Mouse (Mus musculus) neural tube, embryonic 15.5 days (tissue): ENCODE measurements around the gene Capza2. TPM values are rescaled to one million over a fixed set of nuclear protein-coding genes. Genes with fewer than 3 reads are reported as not detected.
"Not testable (repeated sequence)": the region's sequence is repeated elsewhere in the genome, so short reads cannot be mapped to it uniquely, and the experiment has no call there.

Experiments used
- ATAC-seq: fragments of 200-750 bp; cut with Nextera tagmentation; 2 replicates; pipeline ENCODE4 v1.8.0; 2017; ENCODE audit warnings: mild to moderate bottlenecking, moderate TSS enrichment, moderate library complexity; ENCODE audit not compliant: low FRiP score
- H3K27ac ChIP-seq: fragments of 300-500 bp; sonication (generic); replicated peaks from 2 replicates; pipeline ENCODE4 v1.5.1; 2015; ENCODE audit warnings: mild to moderate bottlenecking, inconsistent platforms
- H3K27me3 ChIP-seq: fragments of 300-500 bp; sonication (generic); replicated peaks from 2 replicates; pipeline ENCODE4 v1.6.1; 2015; ENCODE audit warnings: inconsistent platforms
- H3K36me3 ChIP-seq: fragments of 300-500 bp; sonication (generic); 2 replicates; pipeline ENCODE4 v1.6.1; 2015; ENCODE audit warnings: inconsistent platforms
- H3K4me1 ChIP-seq: fragments of 300-500 bp; sonication (generic); 2 replicates; pipeline ENCODE4 v1.6.1; 2015; ENCODE audit warnings: inconsistent platforms
- H3K4me2 ChIP-seq: fragments of 300-500 bp; sonication (generic); 2 replicates; pipeline ENCODE4 v1.6.1; 2015; ENCODE audit warnings: inconsistent platforms, mild to moderate bottlenecking, moderate library complexity
- H3K4me3 ChIP-seq: fragments of 300-500 bp; sonication (generic); replicated peaks from 2 replicates; pipeline ENCODE4 v1.5.1; 2015; ENCODE audit warnings: mild to moderate bottlenecking, inconsistent platforms
- H3K9ac ChIP-seq: fragments of 300-500 bp; sonication (generic); replicated peaks from 2 replicates; pipeline ENCODE4 v1.6.1; 2015; ENCODE audit warnings: mild to moderate bottlenecking, inconsistent platforms
- H3K9me3 ChIP-seq: fragments of 300-500 bp; sonication (generic); replicated peaks from 2 replicates; pipeline ENCODE4 v1.6.1; 2016; ENCODE audit warnings: inconsistent platforms
- WGBS: fragments of 180-500 bp; shearing (Covaris S2); methylation state at CpG from one replicate; pipeline ENCODE4 v1.1.7; 2015; ENCODE audit warnings: mixed read lengths; 5-methylcytosine and 5-hydroxymethylcytosine counted together
- polyA plus RNA-seq: library from polyadenylated mRNA; unstranded; fragments of >200 nt; fragmentation: Nextera tagmentation; extraction: Ambion mirVana; gene quantifications from 2 replicates; pipeline ENCODE4 v1.2.1, GENCODE M21; 2015

Capza2 gene
- polyA plus RNA-seq, 1 experiment from 2014 or later = 248 TPM

DNA sequence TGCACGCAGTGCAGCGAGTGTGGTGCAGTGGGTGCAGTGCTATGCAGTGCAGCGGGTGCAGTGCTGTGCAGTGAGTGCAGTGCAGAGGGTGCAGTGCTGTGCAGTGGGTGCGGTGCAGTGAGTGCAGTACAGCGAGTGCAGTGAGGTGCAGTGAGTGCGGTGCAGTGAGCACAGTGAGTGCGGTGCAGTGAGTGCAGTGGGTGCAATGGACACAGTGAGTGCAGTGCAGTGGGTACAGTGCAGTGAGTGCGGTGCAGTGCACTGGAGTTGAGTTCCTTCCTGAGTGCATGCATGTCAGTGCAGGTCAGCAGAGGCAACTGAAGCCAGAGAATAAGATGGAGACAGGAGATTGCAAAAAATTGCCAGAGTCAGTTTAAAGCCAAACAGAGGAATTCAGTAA lies 45.8 kb downstream of the Capza2 start:
- Histone ChIP-seq H3K36me3 (no peaks in the 10 kb centered on the region), H3K9me3 (no peaks in the 10 kb centered on the region), H3K4me2 (no peak overlapping the region), H3K27ac (no peak overlapping the region), H3K27me3 (no peaks in the 10 kb centered on the region), H3K4me1 (no peaks in the 10 kb centered on the region), H3K4me3 (no peak overlapping the region), H3K9ac (no peak overlapping the region)
- WGBS = 96% methylated on average over 8 of the region's 8 CpGs
- ATAC-seq = no peak

GRCm38 (mm10) chr6:17688676-17689075 lies 52.6 kb downstream of the Capza2 start:
- H3K9me3 ChIP-seq = no peaks in the 10 kb centered on the region
- no peaks in the 10 kb centered on the region; the same call in 1 of the 2 replicates for H3K27me3 ChIP-seq
- no peak overlapping the region for H3K4me3 ChIP-seq
- ATAC-seq = no peak
- WGBS = 87% methylated on average over 5 of the region's 5 CpGs
- H3K4me2 ChIP-seq = no peak overlapping the region
- H3K27ac ChIP-seq = no peak overlapping the region
- no peak overlapping the region for H3K9ac ChIP-seq
- no peaks in the 10 kb centered on the region for H3K36me3 ChIP-seq
- H3K4me1 ChIP-seq = peaks cover 3% of the 10 kb centered on the region

DNA sequence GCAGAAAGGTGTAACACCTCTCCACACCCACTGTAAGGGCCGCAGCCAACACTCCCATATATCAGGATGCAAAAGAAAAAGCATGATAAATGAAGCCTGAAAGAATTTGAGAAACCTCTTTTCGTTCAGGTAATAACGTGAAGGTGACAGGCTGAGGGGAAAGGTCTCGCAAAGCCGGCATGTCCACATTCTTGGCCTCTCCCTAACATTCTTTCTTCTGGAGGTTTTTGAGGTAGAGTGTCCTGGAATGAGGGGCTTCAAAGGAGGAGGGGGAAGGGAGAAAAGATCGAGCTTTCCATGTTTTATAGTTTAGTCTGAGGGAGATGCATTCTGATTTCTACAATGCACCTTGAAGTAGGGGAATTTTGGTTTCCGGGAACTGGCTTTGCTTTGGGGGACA lies 56.6 kb downstream of the Capza2 start, which contains the start of gene St7:
TSS of gene St7 (plus strand) at position 287 of the 400 bp plus-strand sequence.
- H3K27ac ChIP-seq = peak within 1 kb of the TSS; percentile 79

GRCm38 (mm10) chr6:17693726-17694549 lies 57.9 kb downstream of the Capza2 start:
- H3K36me3 ChIP-seq = no peaks in the 10 kb centered on the region
- peak; percentile 82 for ATAC-seq
- H3K4me1 ChIP-seq = peaks cover 11% of the 10 kb centered on the region
- peak overlapping the region; percentile 79 for H3K27ac ChIP-seq
- H3K27me3 ChIP-seq = no peaks in the 10 kb centered on the region; the same call in none of the 2 replicates
- under 1% methylated on average over 85 of the region's 97 CpGs for WGBS
- H3K4me3 ChIP-seq = peak overlapping the region; percentile 67
- H3K9ac ChIP-seq = peak overlapping the region; percentile 61
- H3K4me2 ChIP-seq = peak overlapping the region; percentile 92
- H3K9me3 ChIP-seq = no peaks in the 10 kb centered on the region

More for the DNA sequence above, 56.6 kb downstream of the Capza2 start, which contains the start of gene St7:
- H3K4me2 ChIP-seq = peak within 1 kb of the TSS; percentile 92
- H3K4me3 ChIP-seq = peak within 1 kb of the TSS; percentile 67
- peak within 1 kb of the TSS; percentile 61 for H3K9ac ChIP-seq
- WGBS = 87% methylated on average over 7 of the region's 7 CpGs
- H3K36me3 ChIP-seq = no peaks in the 10 kb centered on the region
- H3K27me3 ChIP-seq = no peaks in the 10 kb centered on the region; the same call in none of the 2 replicates
- peaks cover 11% of the 10 kb centered on the region for H3K4me1 ChIP-seq
- ATAC-seq = no peak
- H3K9me3 ChIP-seq = no peaks in the 10 kb centered on the region

- peak overlapping the region; percentile 67 for H3K4me3 ChIP-seq
- peak; percentile 89 for ATAC-seq
- H3K4me2 ChIP-seq = peak overlapping the region; percentile 92
- peak overlapping the region; percentile 79 for H3K27ac ChIP-seq
- peak overlapping the region; percentile 61 for H3K9ac ChIP-seq
- H3K36me3 ChIP-seq = no peaks in the 10 kb centered on the region
- no peaks in the 10 kb centered on the region; the same call in none of the 2 replicates for H3K27me3 ChIP-seq
- under 1% methylated on average over 46 of the region's 46 CpGs for WGBS
- peaks cover 11% of the 10 kb centered on the region for H3K4me1 ChIP-seq
- no peaks in the 10 kb centered on the region for H3K9me3 ChIP-seq
Measured at GRCm38 (mm10) chr6:17694550-17694951, 58.5 kb downstream of the Capza2 start.

DNA sequence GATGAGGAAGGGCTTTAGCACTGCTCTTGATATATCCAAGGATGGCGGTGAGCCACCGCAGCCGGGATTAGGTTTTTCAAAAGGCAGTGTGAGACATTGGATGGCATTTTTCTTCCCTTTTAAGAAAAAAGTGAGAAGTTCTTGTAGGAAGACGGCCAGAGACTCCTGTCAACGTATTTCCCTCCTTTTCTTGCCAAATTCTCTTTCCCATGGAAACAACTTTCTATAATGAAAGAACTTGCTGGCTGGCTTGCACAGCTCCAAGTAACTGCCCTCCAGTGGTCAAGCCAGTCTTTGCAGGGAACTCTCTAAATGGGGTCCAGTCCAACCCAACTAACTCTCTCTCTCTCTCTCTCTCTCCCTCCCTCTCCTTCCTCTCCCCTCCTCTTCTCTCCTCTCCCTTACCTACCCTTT lies 60.3 kb downstream of the Capza2 start:
- H3K4me3 ChIP-seq = no peak overlapping the region
- no peaks in the 10 kb centered on the region for H3K9me3 ChIP-seq
- 50% methylated on average over 5 of the region's 5 CpGs for WGBS
- H3K4me2 ChIP-seq = peak overlapping the region; percentile 30
- no peak for ATAC-seq
- H3K36me3 ChIP-seq = no peaks in the 10 kb centered on the region
- H3K9ac ChIP-seq = no peak overlapping the region
- no peaks in the 10 kb centered on the region; the same call in none of the 2 replicates for H3K27me3 ChIP-seq
- no peak overlapping the region for H3K27ac ChIP-seq
- peaks cover 11% of the 10 kb centered on the region for H3K4me1 ChIP-seq

- WGBS = 38% methylated on average over 7 of the region's 7 CpGs
- Histone ChIP-seq H3K27ac (no peak overlapping the region), H3K9me3 (no peaks in the 10 kb centered on the region), H3K9ac (no peak overlapping the region), H3K36me3 (no peaks in the 10 kb centered on the region), H3K4me3 (no peak overlapping the region), H3K27me3 (no peaks in the 10 kb centered on the region; the same call in 1 of the 2 replicates), H3K4me2 (no peak overlapping the region), H3K4me1 (no peaks in the 10 kb centered on the region)
- 0 out of 2 replicates have a peak, but pooled peaks have one; percentile 31 for ATAC-seq
Measured at GRCm38 (mm10) chr6:17700936-17701612, 65.0 kb downstream of the Capza2 start.

DNA sequence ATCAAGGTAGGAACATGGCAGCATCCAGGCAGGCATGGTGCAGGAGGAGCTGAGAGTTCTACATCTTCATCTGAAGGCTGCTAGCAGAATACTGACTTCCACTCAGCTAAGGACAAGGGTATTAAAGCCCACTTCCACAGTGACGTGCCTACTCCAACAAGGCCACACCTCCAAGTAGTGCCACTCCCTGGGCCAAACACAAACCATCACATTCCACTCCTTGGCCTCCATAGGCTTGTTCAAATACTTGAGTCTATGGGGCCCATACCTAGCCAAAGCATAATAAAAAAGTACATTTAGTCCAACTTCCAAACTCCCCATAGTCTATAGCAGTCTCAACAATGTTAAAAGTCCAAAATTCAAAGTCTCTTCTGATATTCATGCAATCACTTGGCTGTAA lies 68.0 kb downstream of the Capza2 start:
- not testable (repeated sequence) for H3K4me1 ChIP-seq, H3K27me3 ChIP-seq, H3K9me3 ChIP-seq, H3K4me2 ChIP-seq, H3K9ac ChIP-seq, H3K4me3 ChIP-seq, ATAC-seq, H3K36me3 ChIP-seq, H3K27ac ChIP-seq
- 96% methylated on average over 1 of the region's 1 CpGs for WGBS

DNA sequence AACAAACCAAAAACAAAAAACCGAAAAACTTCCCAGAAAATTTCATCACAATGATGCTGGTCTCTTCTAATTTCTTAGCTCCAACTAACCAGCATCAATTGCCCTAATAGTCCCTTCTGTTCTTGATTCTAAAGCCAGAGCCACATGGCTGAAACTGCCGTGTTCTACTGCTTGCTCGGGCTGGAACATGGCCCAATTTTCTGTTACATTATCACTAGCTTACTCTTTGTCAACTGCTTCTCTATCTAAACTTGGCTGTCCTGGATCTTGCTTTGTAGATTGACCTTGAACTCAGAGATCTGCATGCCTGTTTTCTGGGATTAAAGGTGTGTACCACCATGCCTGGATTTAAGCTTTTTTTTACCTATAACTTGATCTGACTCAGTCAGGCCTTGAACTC lies 69.9 kb downstream of the Capza2 start:
- no peak overlapping the region for H3K9ac ChIP-seq
- H3K4me2 ChIP-seq = no peak overlapping the region
- no peaks in the 10 kb centered on the region for H3K4me1 ChIP-seq
- H3K27ac ChIP-seq = no peak overlapping the region
- H3K27me3 ChIP-seq = no peaks in the 10 kb centered on the region
- ATAC-seq = no peak
- H3K9me3 ChIP-seq = no peaks in the 10 kb centered on the region
- 93% methylated on average over 3 of the region's 3 CpGs for WGBS
- H3K4me3 ChIP-seq = no peak overlapping the region
- no peaks in the 10 kb centered on the region for H3K36me3 ChIP-seq
